Mouse (Mus musculus): ENCODE data around the gene Gm26558.

The Gm26558 gene

DNA sequence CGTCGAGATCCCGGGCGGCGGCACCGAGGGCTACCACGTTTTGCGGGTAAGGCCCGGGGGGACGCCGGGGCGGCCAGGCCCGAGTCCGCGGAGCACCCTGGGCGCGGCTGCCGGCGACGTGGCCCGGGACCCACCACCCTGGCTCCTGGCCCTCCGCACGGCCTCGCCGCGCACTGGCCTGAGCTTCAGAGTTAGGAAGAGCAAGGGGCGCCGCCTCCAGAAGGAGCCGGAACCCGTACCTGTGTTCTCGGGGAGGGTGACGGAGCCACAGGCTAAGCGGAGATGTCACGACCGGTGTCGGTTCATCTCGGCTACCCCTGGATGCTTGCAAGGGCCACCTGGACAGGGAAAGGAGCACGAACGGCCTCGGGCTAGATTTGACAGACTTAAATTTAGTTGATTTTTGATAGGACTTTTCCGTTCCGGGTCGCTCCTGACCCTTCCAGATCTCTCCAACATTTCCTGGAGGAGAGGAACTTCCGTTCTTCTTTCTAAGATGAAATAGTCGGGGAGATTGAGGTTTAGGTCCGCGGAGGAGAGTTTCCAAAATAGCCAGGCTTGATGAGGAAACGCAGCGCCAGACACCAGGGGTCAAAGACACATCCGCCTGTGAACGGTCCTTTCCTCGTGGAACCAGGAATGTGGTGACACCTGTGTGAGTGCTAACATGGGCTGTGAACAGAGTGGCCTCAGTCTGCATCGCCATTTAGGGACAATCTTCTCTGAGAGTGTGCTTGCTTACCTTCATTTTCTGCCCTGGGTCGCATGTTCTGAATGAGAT lies at the start of gene Gm26558:
Gm26558 (minus strand) TSS at position 394 of the 781 bp plus-strand sequence.
- DNase-seq (ENCODE audit: low spot score), result no peak

GRCm38 (mm10) chr2:70710878-70711277 lies 49.0 kb upstream of the Gm26558 start:
- no peak for DNase-seq (ENCODE audit: low spot score)

DNA sequence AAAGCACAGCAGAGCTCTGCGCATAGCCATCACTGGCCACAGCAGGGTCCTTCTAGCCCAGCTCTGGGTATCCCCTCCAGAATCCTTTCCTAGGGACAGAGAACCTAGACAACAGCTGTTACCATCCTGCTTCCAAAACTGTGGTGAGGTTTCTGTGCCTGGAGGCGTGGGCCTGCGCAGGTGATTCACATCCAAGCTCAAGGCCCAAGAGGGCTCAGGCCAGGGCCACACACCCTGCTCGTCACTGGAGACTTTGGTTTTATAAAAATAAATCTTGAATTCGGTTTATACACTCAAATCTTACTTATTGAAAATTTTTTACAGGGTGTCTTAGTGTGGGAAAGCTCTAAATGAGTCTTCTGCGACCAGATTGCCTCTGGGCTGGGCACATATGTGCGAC lies 48.3 kb upstream of the Gm26558 start:
- no peak for DNase-seq (ENCODE audit: low spot score)

GRCm38 (mm10) chr2:70708986-70709730 lies 47.2 kb upstream of the Gm26558 start:
- no peak for DNase-seq (ENCODE audit: low spot score)

DNA sequence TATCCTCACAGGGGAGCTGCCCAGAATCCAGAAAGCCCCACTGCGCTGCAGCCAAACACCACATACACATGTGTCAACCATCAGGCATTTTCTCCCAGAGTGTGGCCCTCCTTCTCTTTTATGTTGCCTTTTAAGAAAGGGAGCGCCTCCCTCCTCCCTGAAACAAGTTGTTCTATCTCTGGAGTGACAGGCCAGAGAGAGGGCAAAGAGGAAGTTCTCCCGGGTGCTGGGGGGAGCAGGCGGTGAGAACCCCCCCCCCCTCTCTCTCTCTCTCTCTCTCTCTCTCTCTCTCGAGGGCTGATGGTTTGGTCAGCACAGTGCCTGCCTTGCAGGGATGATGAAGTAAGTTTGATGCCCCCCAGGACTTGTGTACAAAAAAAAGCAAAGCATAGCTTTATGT lies 40.5 kb upstream of the Gm26558 start:
- no peak for DNase-seq (ENCODE audit: low spot score)

DNA sequence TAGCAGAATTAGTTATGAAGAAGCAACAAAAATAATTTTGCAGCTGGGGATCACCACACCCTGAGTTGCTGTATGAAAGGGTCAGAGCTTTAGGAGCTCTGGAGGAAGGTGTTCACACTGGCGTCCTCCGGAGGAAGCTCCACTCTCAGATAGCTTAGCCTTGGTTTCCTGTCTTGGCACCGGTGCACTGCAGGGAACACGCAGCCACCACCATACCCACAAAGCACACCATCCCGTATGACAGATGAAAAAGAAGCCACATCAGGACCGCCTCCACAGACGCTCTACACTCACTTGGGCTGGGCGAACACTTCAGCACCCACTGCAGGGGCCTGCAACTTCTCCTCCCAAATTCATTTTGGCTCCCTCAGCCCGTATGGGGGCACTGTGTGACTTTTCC lies 39.7 kb upstream of the Gm26558 start:
- DNase-seq (ENCODE audit: low spot score), result no peak

- DNase-seq (ENCODE audit: low spot score), result no peak
Measured at GRCm38 (mm10) chr2:70700851-70701250, 38.9 kb upstream of the Gm26558 start.

- DNase-seq (ENCODE audit: low spot score), result no peak
Measured at GRCm38 (mm10) chr2:70695712-70696111, 33.8 kb upstream of the Gm26558 start.

GRCm38 (mm10) chr2:70690195-70690594 lies 28.3 kb upstream of the Gm26558 start:
- no peak for DNase-seq (ENCODE audit: low spot score)

DNA sequence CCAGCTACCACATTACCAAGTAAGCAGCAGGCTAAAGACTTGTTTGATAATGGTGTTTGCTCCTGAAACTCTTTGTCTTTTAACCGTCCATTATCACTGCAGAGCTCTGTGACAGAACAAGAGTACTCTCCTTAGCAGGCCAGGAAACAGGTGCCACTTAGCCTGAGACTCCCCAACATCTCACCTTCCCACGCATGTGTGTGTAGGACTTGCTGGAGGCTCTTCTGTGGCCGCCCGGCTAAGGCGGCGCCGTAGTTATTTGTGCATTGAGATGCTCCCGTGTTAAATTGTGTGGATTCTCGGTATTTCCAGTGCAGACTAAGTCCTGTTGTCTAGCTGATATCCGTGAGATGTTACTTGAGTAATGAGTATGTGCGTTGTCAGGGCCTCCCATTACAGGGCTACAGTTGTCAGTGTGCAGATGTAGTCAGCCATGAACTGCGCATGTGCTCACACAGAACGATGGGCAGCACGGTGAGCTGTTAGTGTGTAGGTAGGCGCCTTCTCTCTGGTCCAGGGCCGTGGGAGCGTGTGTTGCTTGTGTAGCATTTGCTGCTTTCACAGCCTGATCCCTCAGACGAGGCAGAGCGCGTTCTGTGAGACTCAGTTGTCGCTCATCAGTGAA lies 26.7 kb upstream of the Gm26558 start:
- DNase-seq (ENCODE audit: low spot score), result no peak

DNA sequence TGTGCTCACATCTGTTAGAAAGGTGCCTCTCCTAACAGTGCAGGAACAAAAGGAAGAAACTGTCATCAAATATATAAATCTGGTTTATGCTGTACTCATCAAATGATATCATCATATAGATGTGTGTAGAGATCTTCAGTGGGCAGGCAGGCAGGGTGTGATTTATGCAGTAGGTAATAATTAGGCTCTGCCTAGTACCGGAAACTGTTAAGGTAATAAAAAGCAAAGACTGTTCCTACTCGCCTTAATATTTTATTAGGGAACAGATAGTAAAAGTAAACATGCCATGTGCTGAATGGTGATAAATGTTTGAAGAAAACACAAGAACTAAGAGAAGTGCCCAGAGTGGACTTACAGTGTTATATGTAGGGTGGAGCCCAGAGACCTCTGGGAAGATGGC lies 20.4 kb upstream of the Gm26558 start:
- DNase-seq (ENCODE audit: low spot score), result no peak

DNA sequence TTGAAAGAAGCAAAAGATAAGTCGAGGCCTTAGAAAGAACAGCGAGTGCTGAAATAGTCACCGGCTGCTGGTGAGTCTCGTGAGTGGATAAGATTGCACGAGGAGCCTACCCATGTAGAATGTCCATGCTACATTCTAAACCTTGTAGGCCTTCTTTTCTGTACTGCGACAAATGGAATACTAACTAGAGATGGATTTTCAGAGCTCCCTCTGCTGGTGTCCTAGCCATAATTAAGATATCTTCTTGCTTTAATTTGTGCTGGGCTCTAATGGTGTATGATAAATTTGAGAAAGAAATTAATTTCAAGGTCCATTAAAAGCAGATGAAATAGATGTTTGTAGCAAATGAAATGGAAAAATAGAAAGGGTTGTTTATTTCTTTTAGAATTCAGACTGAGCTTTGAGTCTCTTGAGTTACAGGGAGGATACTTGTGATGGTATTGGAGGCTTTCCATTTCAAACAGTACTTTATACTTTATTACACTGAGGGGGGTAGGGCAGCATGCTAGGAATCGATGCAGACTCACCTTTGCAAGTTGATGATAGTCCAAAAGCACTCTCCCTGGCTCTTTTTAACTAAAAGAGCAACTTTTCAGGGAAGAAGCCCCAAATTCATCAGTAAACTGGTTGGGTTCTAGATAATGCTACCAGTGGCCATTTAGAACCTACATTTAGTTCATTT lies 11.7 kb upstream of the Gm26558 start:
- DNase-seq (ENCODE audit: low spot score), result no peak

- DNase-seq (ENCODE audit: low spot score), result no peak
Measured at GRCm38 (mm10) chr2:70672476-70672875, 10.6 kb upstream of the Gm26558 start.

GRCm38 (mm10) chr2:70669896-70670295 lies 8.0 kb upstream of the Gm26558 start:
- DNase-seq (ENCODE audit: low spot score), result no peak

- DNase-seq (ENCODE audit: low spot score), result no peak
Measured at GRCm38 (mm10) chr2:70669241-70669640, 7.3 kb upstream of the Gm26558 start.

DNA sequence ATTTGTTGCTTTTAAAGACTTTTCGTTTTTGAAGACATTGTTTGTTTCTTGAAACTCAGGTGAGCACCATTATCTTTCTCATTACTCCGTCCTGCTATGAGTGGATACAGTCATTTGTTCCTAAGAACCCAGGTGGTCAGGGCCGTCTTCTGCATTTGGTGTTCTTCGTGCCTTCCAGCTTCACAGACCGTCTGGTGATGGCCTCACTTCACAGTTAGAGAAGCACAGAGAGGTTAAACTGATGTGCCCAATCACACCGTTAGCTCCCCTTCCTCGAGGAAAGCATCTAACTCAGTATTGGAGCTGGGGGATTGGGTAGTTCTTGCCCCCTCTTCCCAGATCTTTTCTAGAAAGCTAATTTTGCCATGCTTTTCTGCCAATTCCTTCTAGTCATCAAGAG lies 5.1 kb upstream of the Gm26558 start:
- no peak for DNase-seq (ENCODE audit: low spot score)

DNA sequence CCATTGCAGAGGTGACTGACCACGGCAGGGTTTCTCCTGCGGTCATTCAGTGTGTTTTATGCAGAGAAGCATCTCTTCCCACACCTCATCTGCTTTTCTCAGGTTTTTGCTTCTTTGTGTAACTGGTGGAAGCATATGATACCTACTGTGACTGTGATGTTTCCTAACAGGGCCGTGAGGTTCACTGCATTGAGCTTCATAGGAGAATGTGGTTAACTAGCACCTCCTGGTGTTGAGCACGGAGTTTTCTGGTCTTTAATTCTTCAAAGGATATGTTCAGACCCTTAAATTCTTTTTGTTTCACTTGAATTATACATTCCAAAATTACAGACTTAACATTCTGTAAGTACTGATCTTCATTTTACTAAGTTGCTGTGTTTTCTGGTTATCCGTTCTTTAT lies 1.9 kb upstream of the Gm26558 start:
- no peak for DNase-seq (ENCODE audit: low spot score)

DNA sequence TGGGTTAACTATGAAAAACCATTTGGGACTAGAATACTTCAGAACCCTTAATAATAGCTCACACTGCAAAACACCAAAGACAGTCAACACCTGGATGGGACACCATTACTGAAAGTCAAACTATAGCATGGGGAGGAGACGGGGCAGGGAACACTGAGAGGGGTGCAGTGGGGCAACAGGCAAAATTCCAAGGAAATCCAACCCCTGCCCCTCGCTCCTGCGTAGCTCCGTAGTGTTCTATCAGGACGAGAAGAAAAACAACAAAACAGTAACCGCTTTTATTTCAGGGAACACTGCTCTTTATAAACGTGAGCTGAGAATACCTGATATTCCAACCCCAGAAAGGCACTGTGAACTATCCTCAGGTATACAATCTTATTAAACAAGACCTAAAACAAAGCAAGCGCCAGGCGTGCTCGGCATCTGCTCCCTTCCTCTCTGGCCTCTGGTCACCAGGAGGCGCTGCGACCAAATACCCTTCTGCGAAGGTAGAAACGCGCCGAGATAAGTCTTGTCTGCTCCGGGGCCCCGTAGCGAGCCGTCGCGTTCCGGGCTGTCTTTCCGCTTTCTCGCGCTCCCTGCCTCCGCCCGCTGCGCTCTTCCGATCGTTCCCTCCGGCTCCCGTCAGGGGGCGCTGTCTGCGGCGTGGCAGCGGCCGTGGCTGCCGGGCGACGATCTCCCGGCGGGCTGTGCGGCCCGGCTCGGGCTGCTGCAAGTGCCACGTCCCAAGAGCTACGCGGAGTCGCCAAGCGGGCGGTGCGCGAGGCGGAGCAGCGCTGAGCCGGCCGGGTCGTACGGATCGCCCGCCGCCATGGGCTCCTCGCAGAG lies 807 bp downstream of the Gm26558 start, which contains the start of gene Gorasp2:
Gorasp2 (plus strand) TSS at position 690 of the 828 bp plus-strand sequence.
- DNase-seq (ENCODE audit: low spot score), result peak; percentile 96

- DNase-seq (ENCODE audit: low spot score), result no peak
Measured at GRCm38 (mm10) chr2:70657083-70657482, 4.8 kb downstream of the Gm26558 start.

DNA sequence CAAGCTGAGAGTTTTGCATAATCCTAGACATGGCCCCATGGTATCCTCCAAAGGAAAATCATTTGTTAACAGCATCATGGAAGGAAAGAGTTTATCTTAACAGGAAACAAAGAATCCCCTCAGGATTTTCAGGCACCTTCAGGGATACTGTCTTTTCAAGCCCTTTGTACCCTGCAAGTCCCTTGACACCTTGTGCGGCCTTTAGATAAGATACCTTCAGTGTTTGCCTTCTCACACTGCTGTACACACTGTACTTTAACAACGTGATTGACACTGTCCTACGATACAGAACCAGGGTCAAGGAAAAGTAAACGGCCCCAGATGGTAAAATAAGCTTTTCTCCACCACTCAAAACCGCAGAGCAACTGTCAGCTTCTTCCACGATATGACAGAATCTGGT lies 10.1 kb downstream of the Gm26558 start:
- DNase-seq (ENCODE audit: low spot score), result no peak

DNA sequence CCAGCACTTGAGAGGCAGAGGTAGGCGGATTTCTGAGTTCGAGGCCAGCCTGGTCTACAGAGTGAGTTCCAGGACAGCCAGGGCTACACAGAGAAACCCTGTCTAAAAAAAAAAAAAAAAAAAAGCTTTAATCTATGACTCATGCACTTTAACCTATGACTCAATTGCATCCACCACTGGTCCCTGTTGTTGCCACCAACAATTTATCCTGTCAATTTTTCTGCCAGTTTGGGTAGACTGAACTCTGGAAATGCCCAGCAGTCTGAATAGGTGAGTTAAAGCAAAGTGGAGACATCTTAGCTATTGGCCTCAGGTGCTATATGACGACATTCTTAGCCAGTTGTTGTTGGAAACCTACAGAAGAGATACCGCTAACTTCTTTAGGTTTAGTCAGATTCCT lies 12.4 kb downstream of the Gm26558 start:
- DNase-seq (ENCODE audit: low spot score), result no peak
